Mouse (Mus musculus) lung, postnatal 25 days (tissue): ENCODE results near the gene Gopc.
"Not testable (repeated sequence)": the region's sequence is repeated elsewhere in the genome, so short reads cannot be mapped to it uniquely, and the experiment has no call there.

Experiments
- DNase-seq: peaks from one replicate; pipeline ENCODE4 v3.0.0; 2022; ENCODE audit warnings: low spot score

Gopc gene

DNA sequence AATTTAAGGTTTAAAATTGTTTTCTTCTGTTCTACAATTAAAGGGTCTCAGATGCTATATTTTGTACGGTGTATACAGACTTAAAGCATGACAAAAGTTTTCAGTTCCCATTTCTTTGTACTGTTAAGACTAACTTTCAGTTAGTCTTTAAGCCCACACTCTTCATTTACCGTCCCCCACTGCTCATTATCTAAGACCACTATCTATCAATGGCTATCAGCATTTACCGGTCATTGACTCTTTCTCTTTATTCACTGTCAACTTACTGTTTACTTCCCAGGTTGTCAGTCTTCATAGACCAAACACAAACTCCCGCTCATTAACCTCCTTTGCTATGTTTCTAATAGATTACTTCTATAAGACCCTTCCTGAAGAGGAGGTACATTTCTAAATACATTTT is 5.3 kb upstream of the Gopc start:
- no peak for DNase-seq

DNA sequence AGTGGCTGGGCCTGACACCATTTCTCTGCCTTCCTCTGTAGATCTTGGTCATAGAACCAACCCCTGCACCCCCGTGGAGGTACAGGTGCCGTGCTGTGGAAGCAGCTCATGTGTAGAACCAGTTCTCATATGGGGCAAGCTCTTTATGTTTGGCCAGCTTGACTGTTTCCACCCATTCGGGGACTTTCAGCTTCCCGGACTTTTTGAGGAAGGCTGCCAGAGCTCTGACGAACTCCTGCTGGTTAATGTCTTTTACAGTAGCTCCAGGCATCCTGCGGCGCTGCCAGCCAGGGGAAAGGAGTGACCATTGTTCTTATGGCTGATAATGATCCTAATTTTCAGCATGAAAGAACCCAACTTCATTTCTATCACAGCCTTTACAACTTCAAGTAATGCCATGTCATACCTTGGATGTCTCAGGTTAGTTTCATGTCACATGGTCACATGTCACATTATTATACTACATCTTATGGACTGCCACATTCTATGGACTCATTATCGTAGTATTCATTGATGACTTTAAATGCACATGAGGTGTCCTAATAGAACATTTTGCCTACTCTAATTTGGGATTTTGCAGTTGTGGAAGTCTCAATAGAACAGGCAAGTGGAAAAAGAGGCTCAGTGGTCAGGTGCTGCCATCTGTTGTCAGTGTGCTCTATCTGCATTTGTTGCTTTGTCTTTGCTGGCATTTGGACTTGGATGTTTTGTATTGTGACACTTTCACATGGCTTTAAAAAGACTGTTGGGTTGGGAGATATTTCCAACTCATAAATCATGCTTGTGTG is 3.1 kb upstream of the Gopc start:
- DNase-seq: peak; percentile 51

DNA sequence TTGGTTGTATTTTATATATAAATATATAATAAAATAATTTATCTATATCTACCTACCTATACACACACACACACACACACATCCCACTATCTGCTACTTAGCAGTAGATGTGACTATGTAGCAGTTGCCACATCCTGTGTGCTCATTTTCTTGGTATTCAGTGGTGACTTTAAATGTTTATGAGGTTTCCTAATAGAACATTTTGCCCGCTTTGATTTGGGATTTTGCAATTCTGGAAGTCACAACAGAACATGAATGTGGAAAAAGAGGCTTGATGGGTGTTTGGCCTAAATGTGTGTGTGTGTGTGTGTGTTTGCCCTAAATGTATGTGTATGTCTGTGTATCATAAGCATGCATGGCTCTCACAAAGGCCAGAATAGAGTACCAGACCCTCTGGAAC is 1.6 kb upstream of the Gopc start:
- DNase-seq: no peak

DNA sequence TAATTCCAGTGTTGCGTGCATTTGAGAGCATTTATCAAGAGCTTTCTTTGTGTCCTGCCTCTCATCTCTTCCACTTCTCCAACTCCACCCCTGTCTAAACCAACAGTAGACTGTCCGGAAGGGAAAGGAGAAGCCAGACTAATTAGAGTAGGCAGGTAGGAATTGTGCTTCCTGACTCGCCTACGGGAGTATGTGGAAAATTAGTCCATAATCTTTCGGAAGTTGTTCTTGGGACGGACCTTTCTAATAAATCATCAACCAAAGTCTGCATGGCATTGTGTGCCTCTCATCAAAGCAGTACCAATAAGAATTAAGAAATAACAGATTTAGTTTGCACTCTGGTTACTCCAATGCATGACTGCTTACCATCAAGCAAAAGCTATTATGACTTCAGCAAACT is 1.1 kb upstream of the Gopc start:
- DNase-seq: no peak

DNA sequence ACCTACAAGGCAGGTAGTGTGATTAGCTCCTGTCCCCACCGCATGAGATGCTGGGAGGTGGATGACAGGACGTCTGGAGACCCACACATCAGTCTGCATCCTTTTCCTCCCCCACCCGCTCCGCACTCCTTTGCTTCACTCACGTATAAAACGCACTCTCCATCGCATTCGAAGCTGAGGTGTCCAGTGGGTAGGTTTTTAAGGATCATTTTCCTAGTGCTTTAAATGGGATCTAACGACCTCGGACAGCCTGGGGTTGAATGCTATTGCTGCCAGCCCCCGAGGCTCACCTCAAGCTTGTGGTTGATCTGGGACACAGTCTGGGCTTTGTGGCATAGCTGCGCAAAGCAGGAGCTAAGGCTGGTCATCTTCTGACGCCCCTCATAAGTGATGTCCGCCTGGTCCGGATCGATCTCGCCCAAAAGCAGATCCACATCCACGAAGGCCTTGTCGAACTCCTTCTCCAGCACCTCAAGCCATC is 563 bp downstream of the Gopc start:
- no peak for DNase-seq

DNA sequence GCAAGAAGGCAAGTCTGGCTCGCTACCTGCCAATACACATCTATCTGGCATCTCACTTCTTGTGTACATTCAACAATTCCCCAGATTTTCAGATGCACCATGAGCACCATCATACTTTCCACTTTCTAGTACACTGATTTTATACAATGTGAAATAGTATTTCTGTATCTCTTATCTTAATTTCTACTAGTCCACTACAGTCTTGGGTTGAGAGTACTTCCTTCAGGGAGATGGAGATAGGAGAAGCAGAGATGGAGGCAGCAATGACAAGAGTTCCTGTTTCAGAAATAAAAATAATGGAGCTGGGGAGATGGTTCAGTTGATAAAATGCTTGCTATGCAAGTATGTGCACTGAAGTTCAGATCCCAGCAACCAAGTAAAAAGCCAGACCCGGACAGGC is 4.1 kb downstream of the Gopc start:
- DNase-seq: no peak

DNA sequence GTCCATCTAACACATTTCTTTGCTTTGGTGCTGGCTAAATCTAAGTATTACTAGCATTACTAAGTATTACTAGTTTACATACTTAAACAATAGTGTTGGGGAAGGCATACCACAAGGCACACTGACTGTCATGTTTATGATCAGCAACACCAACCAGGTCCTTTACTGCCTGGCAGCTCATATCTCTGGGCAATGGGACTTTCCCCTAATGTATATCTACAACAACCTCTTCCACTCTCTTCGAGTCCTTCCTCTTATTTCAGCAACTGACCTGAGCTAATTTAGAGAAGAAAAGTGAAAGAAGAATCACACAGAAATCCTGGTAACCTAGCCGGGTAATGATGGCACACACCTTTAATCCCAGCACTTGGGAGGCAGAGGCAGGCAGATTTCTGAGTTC is 5.5 kb downstream of the Gopc start:
- DNase-seq: no peak

DNA sequence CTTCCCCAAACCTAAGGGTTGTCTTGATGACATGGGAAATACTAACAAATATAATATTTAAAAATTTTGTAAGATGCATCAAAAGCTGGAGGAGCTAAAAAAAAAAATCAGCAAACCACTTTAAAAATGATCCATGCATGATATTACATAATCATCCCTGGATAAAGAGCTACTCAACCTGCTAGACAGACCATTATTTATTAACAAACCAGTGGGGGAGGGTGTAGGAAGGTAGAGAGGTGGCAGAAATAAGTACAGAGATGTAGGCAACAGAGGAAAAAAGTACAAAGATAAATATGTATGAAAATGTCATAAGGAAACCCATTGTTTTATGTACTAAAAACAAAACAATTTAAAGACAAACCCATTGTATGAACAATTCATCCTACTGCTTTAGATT is 7.3 kb downstream of the Gopc start:
- no peak for DNase-seq

DNA sequence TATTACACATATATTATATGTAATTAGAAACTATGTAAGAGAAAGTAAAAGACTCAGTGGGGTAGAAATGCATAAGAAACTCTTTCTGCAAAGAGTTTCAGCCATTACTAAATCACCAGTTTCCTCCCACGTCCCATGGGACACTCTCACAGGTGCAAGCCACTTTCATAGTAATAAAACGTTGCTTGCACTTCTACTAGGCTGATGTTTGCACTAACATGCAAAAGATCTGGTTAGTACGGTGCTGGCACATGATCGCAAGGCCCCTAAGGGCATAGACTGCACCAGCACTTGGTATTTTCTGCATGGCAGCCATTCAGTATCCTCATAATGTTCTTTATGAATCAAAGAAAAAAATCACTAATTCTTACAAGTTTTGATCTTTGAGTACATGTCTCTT is 8.1 kb downstream of the Gopc start:
- peak; percentile 7 for DNase-seq

DNA sequence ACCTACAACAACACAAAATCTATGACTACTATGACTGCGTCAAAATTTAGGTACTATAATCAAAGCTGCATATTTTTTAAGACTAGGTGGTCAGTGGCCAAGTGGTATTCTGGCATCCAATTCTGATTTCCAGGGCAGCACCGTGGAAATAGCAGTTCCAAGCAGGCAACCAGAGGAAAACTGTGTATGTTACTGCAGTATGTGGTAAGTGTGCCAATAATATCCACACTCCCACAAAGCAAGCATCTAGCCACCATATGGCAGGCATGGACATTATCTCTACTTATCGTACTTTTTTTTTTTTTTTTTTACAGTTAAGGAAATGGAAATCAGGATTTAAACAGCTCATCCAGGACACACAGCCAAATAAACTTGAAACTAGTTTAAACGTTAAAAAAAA is 13.5 kb downstream of the Gopc start:
- no peak for DNase-seq

DNA sequence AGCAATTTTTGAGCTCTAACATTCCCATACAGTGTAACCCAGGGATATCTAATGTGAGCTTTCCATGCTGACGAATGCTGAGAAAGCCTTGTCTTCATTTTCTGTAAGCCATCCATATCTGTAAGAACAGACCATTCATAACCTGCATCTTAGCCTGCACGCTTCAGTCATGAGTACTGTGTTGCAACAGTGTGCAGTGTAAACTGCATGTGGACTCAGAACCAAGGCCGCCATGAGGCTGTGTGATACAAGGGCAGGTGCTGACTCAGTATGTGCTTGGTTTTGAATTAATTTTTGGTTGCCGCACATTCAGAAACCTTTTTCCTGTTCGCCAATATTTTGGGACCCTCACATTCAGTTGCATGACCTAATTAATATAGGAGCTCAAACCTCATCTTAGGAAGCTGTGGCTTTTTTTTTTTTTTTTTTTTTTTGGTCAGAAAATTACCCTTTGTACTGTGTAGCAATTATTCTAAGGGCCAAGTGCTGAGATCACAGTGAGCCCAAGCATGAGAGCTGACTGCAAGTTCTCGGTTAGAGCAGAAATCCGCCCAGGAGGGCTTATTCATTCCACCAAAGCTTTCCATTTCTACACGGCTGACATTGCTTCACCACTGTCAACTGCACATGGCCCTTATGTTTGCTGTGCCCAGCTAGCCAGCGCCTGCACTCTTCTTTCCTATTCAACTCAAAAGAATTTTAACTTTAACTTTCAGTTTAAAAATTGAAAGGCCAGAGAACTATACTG is 20.9 kb downstream of the Gopc start:
- DNase-seq: no peak

DNA sequence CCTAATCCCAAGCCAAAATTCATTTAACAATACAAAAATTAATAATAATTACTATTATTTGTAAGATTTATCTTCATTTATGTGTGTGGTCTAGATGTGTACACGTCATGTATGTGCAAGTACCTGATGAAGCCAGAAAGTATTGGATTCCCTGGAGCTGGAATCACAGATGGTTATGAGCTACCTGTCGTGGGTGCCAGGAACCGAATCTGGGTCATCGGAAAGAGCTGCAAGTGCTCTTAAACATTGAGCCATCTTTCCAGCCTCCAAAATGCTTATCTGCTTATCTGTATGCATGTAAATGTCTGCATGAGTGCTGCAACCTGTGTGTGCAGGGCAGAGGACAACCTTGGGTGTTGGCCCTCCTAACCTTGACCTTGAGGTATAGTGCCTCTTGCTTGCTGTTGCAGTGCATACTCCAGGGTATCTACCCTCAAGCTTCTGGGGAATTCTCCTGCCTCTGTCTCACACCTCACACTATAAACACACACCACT is 21.6 kb downstream of the Gopc start:
- no peak for DNase-seq

DNA sequence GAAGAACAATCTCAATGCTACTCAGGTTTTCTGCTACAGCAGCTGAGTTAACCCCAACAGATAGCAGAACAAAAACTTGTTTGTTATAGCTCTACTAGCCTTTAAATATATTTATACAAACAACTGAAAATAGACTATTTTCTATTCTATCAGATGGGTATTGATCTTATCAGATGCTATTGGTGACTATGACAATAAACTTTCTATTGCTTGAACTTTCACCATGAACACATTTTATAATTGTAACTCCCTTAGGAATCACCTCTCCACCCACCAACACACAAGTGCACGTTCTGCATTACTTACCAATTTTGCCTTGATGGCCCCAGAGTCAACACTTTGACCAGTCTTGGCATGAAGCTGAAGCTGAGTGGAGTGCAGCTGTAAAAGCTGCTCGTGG is 23.5 kb downstream of the Gopc start, which contains the start of gene Gm26741:
Gene Gm26741, plus strand, starts transcription at position 301 of the 400 bp plus-strand sequence.
- DNase-seq: no peak

DNA sequence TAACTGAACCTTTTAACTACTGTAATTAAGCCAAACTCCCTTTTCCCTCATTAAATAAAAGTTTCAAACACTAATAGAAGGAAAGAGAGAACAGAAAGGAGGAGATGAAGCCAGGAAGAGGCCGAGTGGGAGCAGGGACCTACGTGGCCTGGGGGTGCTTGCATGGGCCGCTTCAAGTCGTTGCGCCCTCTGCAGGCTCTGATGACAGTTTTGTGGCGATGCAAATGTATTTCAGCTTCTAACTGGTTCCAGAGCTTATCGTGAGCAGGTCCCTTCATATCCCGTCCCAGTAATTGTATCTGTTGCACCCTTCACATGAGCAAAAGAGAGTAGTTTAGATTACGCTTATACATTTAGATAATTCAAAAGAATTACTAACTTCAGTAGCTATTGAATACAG is 28.7 kb downstream of the Gopc start:
- DNase-seq: no peak

DNA sequence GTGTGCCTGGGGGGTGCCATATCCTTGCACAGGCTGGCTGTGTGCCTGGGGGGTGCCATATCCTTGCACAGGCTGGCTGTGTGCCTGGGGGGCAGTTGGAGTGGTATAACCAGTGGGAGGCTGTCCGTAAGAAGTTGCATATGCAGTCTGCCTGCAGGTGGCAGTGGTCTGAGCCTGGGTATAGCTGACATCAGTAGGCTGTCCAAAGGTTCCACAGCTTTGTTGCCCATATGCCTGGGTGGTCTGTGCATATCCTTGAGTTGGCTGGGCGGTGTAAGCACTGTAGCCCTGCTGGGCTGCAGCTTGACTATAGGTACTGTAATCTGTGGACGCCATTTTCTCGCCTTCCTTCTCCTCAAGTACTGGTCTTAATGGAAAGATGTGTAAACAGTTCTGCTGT is 38.6 kb downstream of the Gopc start:
- DNase-seq: not testable (repeated sequence)

DNA sequence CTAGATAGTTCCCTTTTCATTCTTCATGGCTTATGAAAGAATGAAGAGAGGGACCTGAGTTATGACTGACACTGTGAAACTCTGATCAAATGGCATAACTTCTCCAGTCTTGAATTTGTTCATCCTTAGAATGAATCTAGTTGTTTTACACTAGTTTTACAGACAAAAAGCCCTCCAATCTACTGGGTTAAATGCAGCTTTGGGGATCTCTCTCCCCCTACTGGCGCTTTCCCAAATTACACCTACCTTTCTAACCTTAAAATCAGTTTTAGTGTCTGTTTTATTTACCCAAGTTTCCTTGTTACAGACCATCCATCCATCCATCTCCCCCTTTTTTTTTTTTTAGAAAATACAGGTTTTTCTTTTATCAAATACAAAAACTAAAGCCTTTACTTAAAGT is 50.9 kb downstream of the Gopc start:
- DNase-seq: peak; percentile 42

DNA sequence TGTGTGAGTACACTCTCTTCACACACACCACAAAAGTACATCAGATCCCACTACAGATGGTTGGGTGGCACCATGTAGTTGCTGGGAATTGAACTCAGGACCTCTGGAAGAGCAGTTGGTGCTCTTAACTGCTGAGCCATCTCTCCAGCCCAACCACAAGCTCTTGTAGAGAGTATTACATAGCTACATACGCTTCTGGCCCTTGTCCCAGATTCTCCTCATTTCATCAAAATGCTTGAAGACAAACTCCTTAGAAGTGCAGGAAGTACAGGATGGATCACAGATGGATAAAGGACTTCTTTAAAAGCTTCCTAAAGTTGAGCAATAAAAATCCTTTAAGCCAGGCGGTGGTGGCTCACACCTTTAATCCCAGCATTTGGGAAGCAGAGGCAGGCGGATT is 60.0 kb downstream of the Gopc start:
- DNase-seq: no peak

DNA sequence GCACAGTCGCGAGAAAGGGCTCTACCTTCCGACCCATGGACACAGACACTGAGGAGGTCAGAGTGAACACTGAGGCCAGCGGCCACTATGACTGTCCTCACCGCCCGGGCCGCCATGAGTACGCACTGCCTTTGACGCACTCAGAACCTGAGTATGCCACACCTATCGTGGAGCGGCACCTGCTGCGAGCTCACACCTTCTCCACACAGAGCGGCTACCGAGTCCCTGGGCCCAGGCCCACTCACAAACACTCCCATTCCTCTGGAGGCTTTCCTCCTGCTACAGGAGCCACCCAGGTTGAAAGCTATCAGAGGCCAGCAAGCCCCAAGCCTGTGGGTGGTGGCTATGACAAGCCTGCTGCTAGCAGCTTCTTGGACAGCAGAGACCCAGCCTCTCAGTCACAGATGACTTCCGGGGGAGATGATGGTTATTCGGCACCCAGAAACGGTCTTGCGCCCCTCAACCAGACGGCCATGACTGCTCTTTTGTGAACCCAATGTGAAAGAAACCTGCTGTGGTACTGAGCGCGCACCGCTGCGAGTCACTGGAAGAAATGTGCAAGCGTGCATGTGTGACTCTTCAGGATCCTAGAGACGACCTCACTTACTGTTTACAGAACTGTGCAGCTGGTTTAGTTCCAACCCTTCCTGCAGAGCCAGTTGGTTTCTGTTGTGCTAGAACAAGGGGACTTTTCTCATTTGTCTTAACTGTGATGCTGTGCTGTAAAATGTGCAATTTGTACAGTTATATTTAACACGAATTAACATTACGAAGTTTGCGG is 62.2 kb downstream of the Gopc start:
- DNase-seq: no peak

DNA sequence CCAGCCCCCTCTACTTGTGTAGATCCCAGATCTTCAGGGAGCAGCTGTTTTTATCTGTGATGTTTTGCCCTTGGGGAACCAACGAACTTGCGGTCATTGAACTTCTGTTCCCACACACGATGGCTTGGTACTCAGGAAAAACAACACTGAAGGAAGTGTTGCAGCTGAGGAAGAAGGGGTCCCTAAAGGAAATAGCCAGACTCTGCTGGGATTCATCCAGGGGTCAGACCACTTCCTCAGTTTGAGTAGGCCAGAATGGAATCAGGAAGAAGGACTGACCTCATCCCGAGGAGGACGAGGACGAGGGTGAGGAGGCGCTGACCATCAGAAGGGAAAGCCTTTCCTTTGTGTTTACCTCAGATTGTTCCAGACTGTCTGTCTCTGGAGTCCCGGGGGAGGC is 72.7 kb downstream of the Gopc start:
- DNase-seq: peak; percentile 63

DNA sequence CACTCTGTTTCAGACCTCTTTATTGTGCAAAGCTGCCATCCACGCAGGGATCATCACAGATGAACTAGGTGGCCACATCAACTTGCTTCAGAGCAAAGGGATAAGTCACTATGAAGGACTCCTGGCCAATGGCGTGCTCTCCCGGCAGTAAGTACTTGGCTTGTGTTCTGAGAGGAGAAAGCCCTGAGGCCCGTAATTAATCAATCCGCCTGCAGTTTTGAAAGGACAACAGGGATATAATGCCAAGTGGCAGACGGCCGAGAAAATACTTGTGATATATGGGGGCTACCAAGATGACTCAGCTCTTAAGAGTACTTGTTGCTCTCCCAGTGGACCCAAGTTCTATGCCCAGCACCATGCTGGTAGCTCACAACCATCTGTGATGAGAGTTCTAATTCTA is 77.3 kb downstream of the Gopc start:
- DNase-seq: no peak

DNA sequence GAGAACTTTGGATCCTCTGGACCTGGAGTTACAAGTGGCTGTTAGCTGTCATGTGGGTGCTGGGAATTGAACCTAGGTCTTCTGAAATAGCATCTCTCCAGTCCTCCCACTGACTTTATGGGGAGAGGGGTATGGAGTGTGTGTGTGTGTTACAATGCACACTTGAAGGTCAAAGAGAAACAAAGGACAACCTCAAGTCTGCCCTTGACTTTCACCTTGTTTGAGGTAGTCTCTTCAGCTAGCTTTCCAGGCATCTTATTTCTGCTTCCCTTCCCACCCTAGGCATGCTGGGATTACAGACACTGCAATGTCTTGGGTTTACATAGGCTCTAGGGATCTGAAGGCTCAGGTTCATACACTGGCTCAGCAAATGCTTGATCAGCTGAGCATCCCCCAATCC is 79.7 kb downstream of the Gopc start:
- DNase-seq: no peak

DNA sequence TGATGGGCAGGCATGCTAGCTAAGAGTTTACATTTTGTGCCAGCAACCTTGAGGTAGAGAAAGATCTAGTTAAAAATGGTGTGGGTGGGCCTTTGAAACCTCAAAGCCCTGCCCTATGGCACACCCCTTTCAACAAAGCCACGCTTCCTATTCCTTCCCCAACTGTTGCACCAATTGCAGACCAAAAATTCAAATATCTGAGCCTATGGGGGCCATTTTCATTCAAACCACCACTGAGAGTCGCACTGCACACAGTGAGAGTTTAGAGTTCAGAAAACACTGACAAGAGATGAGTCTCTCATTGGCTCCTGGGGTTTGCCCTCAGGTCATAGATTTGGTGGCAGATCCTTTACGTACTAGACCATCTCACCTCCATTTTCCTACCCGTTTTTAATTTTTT is 80.2 kb downstream of the Gopc start:
- DNase-seq: no peak

DNA sequence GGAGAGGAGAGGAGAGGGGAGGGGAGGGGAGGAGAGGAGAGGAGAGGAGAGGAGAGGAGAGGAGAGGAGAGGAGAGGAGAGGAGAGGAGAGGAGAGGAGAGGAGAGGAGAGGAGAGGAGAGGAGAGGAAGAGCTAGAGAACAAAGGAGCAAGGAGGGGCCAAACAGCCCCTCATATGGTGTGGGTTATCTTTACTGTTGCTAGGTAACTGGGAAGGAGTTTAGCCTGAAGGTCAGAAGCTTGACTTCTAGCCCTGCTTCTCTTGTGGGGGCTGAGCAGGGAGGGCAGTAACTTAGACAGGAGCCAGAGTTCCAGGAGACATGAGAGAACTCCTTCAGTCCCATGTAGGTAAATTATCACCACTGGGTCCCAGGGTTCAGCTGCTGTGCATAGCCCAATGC is 83.4 kb downstream of the Gopc start:
- DNase-seq: not testable (repeated sequence)
